Mouse (Mus musculus) forelimb bud, embryonic 11.5 days (tissue): ENCODE data around the gene Gm1043.

ENCODE experiments used
- DNase-seq: peaks from one replicate; pipeline ENCODE4 v3.0.0-alpha.2; 2012; ENCODE audit warnings: low read depth, low spot score

Gene Gm1043

GRCm38 (mm10) chr5:37066703-37067568, 18.2 kb upstream of the Gm1043 start:
- DNase-seq = no peak

- DNase-seq = no peak
Observed at GRCm38 (mm10) chr5:37073660-37074059, 11.5 kb upstream of the Gm1043 start.

- no peak for DNase-seq
Observed at GRCm38 (mm10) chr5:37076692-37077329, 8.4 kb upstream of the Gm1043 start.

GRCm38 (mm10) chr5:37077330-37077698, 7.9 kb upstream of the Gm1043 start:
- DNase-seq = no peak

- DNase-seq = no peak
Observed at GRCm38 (mm10) chr5:37079484-37079883, 5.7 kb upstream of the Gm1043 start.

- DNase-seq = no peak
Observed at GRCm38 (mm10) chr5:37080601-37081000, 4.6 kb upstream of the Gm1043 start.

GRCm38 (mm10) chr5:37082420-37082819, 2.8 kb upstream of the Gm1043 start:
- peak; percentile 5 for DNase-seq

- no peak for DNase-seq
Observed at GRCm38 (mm10) chr5:37083209-37083770, 1.9 kb upstream of the Gm1043 start.

- no peak for DNase-seq
Observed at GRCm38 (mm10) chr5:37083850-37084249, 1.3 kb upstream of the Gm1043 start.

- DNase-seq = no peak
Observed at GRCm38 (mm10) chr5:37085918-37086317, 748 bp downstream of the Gm1043 start.

GRCm38 (mm10) chr5:37087786-37088185, 2.6 kb downstream of the Gm1043 start:
- DNase-seq = no peak

GRCm38 (mm10) chr5:37088342-37089108, 3.4 kb downstream of the Gm1043 start:
- DNase-seq = no peak

GRCm38 (mm10) chr5:37091171-37091628, 6.0 kb downstream of the Gm1043 start:
- peak; percentile 56 for DNase-seq

GRCm38 (mm10) chr5:37094941-37095340, 9.8 kb downstream of the Gm1043 start:
- DNase-seq = no peak

- DNase-seq = no peak
Observed at GRCm38 (mm10) chr5:37097591-37097990, 12.4 kb downstream of the Gm1043 start.

GRCm38 (mm10) chr5:37100813-37101212, 15.6 kb downstream of the Gm1043 start:
- no peak for DNase-seq

- no peak for DNase-seq
Observed at GRCm38 (mm10) chr5:37101631-37102030, 16.5 kb downstream of the Gm1043 start.

- DNase-seq = no peak
Observed at GRCm38 (mm10) chr5:37102056-37102455, 16.9 kb downstream of the Gm1043 start.

GRCm38 (mm10) chr5:37105531-37106456, 20.6 kb downstream of the Gm1043 start:
- DNase-seq = no peak

GRCm38 (mm10) chr5:37107111-37107510, 21.9 kb downstream of the Gm1043 start:
- no peak for DNase-seq

- DNase-seq = no peak
Observed at GRCm38 (mm10) chr5:37107611-37108010, 22.4 kb downstream of the Gm1043 start.
